Mouse (Mus musculus) MEL (cell line): ENCODE measurements around the gene Mybpc2. TPM values are rescaled to one million over a fixed set of nuclear protein-coding genes. Genes with fewer than 3 reads are reported as not detected.

Experiments
- DNase-seq: peaks from one replicate; pipeline ENCODE4 v3.0.0; 2011; ENCODE audit warnings: low read depth, low spot score
- H3K27ac ChIP-seq: 2 replicates; pipeline ENCODE4 v1.5.1; 2012; ENCODE audit warnings: low read depth, mild to moderate bottlenecking, control low read depth, low read length, moderate library complexity; ENCODE audit not compliant: control insufficient read depth
- H3K27me3 ChIP-seq, 2 experiments: fragments of 150-350 bp in 1 of 2; sonication (generic) in 1 of 2; 2 replicates each; pipeline ENCODE4 v1.6.1; 2012; ENCODE audit warnings: low read length in 2 of 2, mild to moderate bottlenecking in 2 of 2, improper control_type of control experiment in 1 of 2, moderate library complexity in 1 of 2; ENCODE audit not compliant: insufficient read depth in 2 of 2, control insufficient read depth in 1 of 2
- H3K36me3 ChIP-seq, 2 experiments: 2 replicates each; pipeline ENCODE4 v1.6.1; 2012 to 2014; ENCODE audit warnings: low read length in 2 of 2, improper control_type of control experiment in 1 of 2, inconsistent platforms in 1 of 2, mild to moderate bottlenecking in 1 of 2; ENCODE audit not compliant: insufficient read depth in 2 of 2, control insufficient read depth in 1 of 2
- H3K4me1 ChIP-seq, 2 experiments: fragments of 150-350 bp in 1 of 2; sonication (generic) in 1 of 2; 2 replicates each; pipeline ENCODE4 v1.6.1; 2012; ENCODE audit warnings: low read length in 2 of 2, improper control_type of control experiment in 1 of 2, mild to moderate bottlenecking in 1 of 2; ENCODE audit not compliant: insufficient read depth in 2 of 2, control insufficient read depth in 1 of 2
- H3K4me3 ChIP-seq, 2 experiments: fragments of 150-350 bp in 1 of 2; sonication (generic) in 1 of 2; 2 replicates each; pipeline ENCODE4 v1.5.1; 2012; ENCODE audit warnings: low read depth in 2 of 2, low read length in 2 of 2, mild to moderate bottlenecking in 2 of 2, moderate library complexity in 2 of 2, control low read depth in 1 of 2, improper control_type of control experiment in 1 of 2; ENCODE audit not compliant: control insufficient read depth in 1 of 2, insufficient read depth in 1 of 2
- H3K79me2 ChIP-seq: 2 replicates; pipeline ENCODE4 v1.6.1; 2012; ENCODE audit warnings: mild to moderate bottlenecking, low read length, moderate library complexity; ENCODE audit not compliant: control insufficient read depth, poor library complexity, insufficient read depth
- H3K9ac ChIP-seq: 2 replicates; pipeline ENCODE4 v1.6.1; 2012; ENCODE audit warnings: low read depth, mild to moderate bottlenecking, control low read depth, low read length, moderate library complexity; ENCODE audit not compliant: control insufficient read depth, poor library complexity, severe bottlenecking
- H3K9me3 ChIP-seq: fragments of 150-350 bp; sonication (generic); replicated peaks from 2 replicates; pipeline ENCODE4 v1.6.1; 2012; ENCODE audit warnings: mild to moderate bottlenecking, low read length, improper control_type of control experiment, moderate library complexity; ENCODE audit not compliant: insufficient read depth
- CHD1 ChIP-seq: IDR thresholded peaks from 2 replicates; pipeline ENCODE4 v1.6.1; 2012; ENCODE audit warnings: low read depth, mild to moderate bottlenecking, inconsistent platforms, low read length, improper control_type of control experiment
- CHD2 ChIP-seq: IDR thresholded peaks from 2 replicates; pipeline ENCODE4 v1.6.1; 2011; ENCODE audit warnings: low read length, improper control_type of control experiment
- CTCF ChIP-seq, 3 experiments: IDR thresholded peaks in 2 of 3; conservative IDR thresholded peaks in 1 of 3; 2 replicates each; pipeline ENCODE4 v1.5.1; 2011 to 2012; ENCODE audit warnings: low read length in 3 of 3, low read depth in 2 of 3, mild to moderate bottlenecking in 2 of 3, improper control_type of control experiment in 1 of 3, inconsistent platforms in 1 of 3, mixed read lengths in 1 of 3, moderate library complexity in 1 of 3; ENCODE audit not compliant: control insufficient read depth in 1 of 3, insufficient read depth in 1 of 3, poor library complexity in 1 of 3, severe bottlenecking in 1 of 3
- E2F4 ChIP-seq: IDR thresholded peaks from 2 replicates; pipeline ENCODE4 v1.6.1; 2011; ENCODE audit warnings: low read depth, low read length, improper control_type of control experiment, borderline replicate concordance
- ELF1 ChIP-seq: IDR thresholded peaks from 2 replicates; pipeline ENCODE4 v1.6.1; 2014; ENCODE audit warnings: low read depth, mild to moderate bottlenecking, inconsistent platforms, low read length, improper control_type of control experiment, moderate library complexity
- ETS1 ChIP-seq: IDR thresholded peaks from 2 replicates; pipeline ENCODE4 v1.6.1; 2012; ENCODE audit warnings: low read depth, mild to moderate bottlenecking, inconsistent platforms, low read length, improper control_type of control experiment, moderate library complexity
- GABPA ChIP-seq: IDR thresholded peaks from 2 replicates; pipeline ENCODE4 v1.6.1; 2012; ENCODE audit warnings: low read depth, mild to moderate bottlenecking, inconsistent platforms, low read length, improper control_type of control experiment, moderate library complexity
- HCFC1 ChIP-seq: IDR thresholded peaks from 2 replicates; pipeline ENCODE4 v1.6.1; 2012; ENCODE audit warnings: low read depth, mild to moderate bottlenecking, inconsistent platforms, low read length, improper control_type of control experiment, moderate library complexity
- JUND ChIP-seq: IDR thresholded peaks from 2 replicates; pipeline ENCODE4 v1.6.1; 2011; ENCODE audit warnings: low read depth, mild to moderate bottlenecking, improper control_type of control experiment, low read length
- KAT2A ChIP-seq: conservative IDR thresholded peaks from 2 replicates; pipeline ENCODE4 v1.6.1; 2012; ENCODE audit warnings: low read depth, low read length, improper control_type of control experiment, inconsistent platforms
- MAFK ChIP-seq: IDR thresholded peaks from 2 replicates; pipeline ENCODE4 v1.6.1; 2011; ENCODE audit warnings: low read depth, mild to moderate bottlenecking, low read length, improper control_type of control experiment, borderline replicate concordance
- MAX ChIP-seq: IDR thresholded peaks from 2 replicates; pipeline ENCODE4 v1.6.1; 2011; ENCODE audit warnings: low read length, improper control_type of control experiment
- MAZ ChIP-seq: IDR thresholded peaks from 2 replicates; pipeline ENCODE4 v1.6.1; 2012; ENCODE audit warnings: low read depth, mild to moderate bottlenecking, inconsistent platforms, low read length, improper control_type of control experiment
- MXI1 ChIP-seq: IDR thresholded peaks from 2 replicates; pipeline ENCODE4 v1.6.1; 2011; ENCODE audit warnings: mild to moderate bottlenecking, low read depth, low read length, improper control_type of control experiment
- MYC ChIP-seq: IDR thresholded peaks from 2 replicates; pipeline ENCODE4 v1.6.1; 2011; ENCODE audit warnings: low read depth, mild to moderate bottlenecking, low read length, improper control_type of control experiment, moderate library complexity
- NELFE ChIP-seq: IDR thresholded peaks from 2 replicates; pipeline ENCODE4 v1.6.1; 2011; ENCODE audit warnings: low read depth, low read length, improper control_type of control experiment
- POLR2A ChIP-seq, 2 experiments: IDR thresholded peaks; 2 replicates each; pipeline ENCODE4 v1.6.1; 2011 to 2012; ENCODE audit warnings: low read length in 2 of 2, mild to moderate bottlenecking in 2 of 2, control low read depth in 1 of 2, improper control_type of control experiment in 1 of 2, low read depth in 1 of 2, moderate library complexity in 1 of 2; ENCODE audit not compliant: control insufficient read depth in 1 of 2, insufficient read depth in 1 of 2, poor library complexity in 1 of 2
- POLR2AphosphoS2 ChIP-seq: IDR thresholded peaks from 2 replicates; pipeline ENCODE4 v1.6.1; 2011; ENCODE audit warnings: low read length, improper control_type of control experiment
- POLR2AphosphoS5 ChIP-seq: IDR thresholded peaks from 2 replicates; pipeline ENCODE4 v1.6.1; 2012; ENCODE audit warnings: low read depth, borderline replicate concordance, mild to moderate bottlenecking, inconsistent platforms, low read length, moderate library complexity, mixed read lengths
- RAD21 ChIP-seq: IDR thresholded peaks from 2 replicates; pipeline ENCODE4 v1.6.1; 2011; ENCODE audit warnings: mild to moderate bottlenecking, low read depth, low read length, improper control_type of control experiment
- RCOR1 ChIP-seq: IDR thresholded peaks from 2 replicates; pipeline ENCODE4 v1.6.1; 2012; ENCODE audit warnings: low read depth, mild to moderate bottlenecking, inconsistent platforms, low read length, improper control_type of control experiment
- SMC3 ChIP-seq: IDR thresholded peaks from 2 replicates; pipeline ENCODE4 v1.6.1; 2011; ENCODE audit warnings: low read depth, low read length, improper control_type of control experiment
- TAL1 ChIP-seq: IDR thresholded peaks from 2 replicates; pipeline ENCODE4 v1.6.1; 2012; ENCODE audit warnings: mild to moderate bottlenecking, inconsistent platforms, low read length, moderate library complexity, mixed read lengths
- TBP ChIP-seq: IDR thresholded peaks from 2 replicates; pipeline ENCODE4 v1.8.0; 2011; ENCODE audit warnings: low read depth, low read length, improper control_type of control experiment
- TCF12 ChIP-seq: IDR thresholded peaks from 2 replicates; pipeline ENCODE4 v1.6.1; 2014; ENCODE audit warnings: low read depth, mild to moderate bottlenecking, inconsistent platforms, low read length, improper control_type of control experiment, moderate library complexity
- UBTF ChIP-seq: IDR thresholded peaks from 2 replicates; pipeline ENCODE4 v1.6.1; 2012; ENCODE audit warnings: low read depth, mild to moderate bottlenecking, inconsistent platforms, low read length, improper control_type of control experiment, moderate library complexity, borderline replicate concordance; ENCODE audit not compliant: insufficient read depth
- USF2 ChIP-seq, 2 experiments: IDR thresholded peaks; 2 replicates each; pipeline ENCODE4 v1.6.1; 2011 to 2012; ENCODE audit warnings: improper control_type of control experiment in 2 of 2, low read length in 2 of 2, borderline replicate concordance in 1 of 2, inconsistent platforms in 1 of 2, low read depth in 1 of 2, mild to moderate bottlenecking in 1 of 2; ENCODE audit not compliant: insufficient read depth in 1 of 2
- ZKSCAN1 ChIP-seq: IDR thresholded peaks from 2 replicates; pipeline ENCODE4 v1.6.1; 2012; ENCODE audit warnings: low read depth, mild to moderate bottlenecking, inconsistent platforms, low read length, improper control_type of control experiment, moderate library complexity
- ZMIZ1 ChIP-seq: IDR thresholded peaks from 2 replicates; pipeline ENCODE4 v1.6.1; 2012; ENCODE audit warnings: low read depth, mild to moderate bottlenecking, inconsistent platforms, low read length, improper control_type of control experiment, moderate library complexity
- ZNF384 ChIP-seq: IDR thresholded peaks from 2 replicates; pipeline ENCODE4 v1.6.1; 2012; ENCODE audit warnings: low read depth, mild to moderate bottlenecking, inconsistent platforms, low read length, improper control_type of control experiment
- polyA plus RNA-seq, 2 experiments: library from polyadenylated mRNA; stranded (reverse) in 1 of 2; unstranded in 1 of 2; fragments of >175 nt in 1 of 2; fragments of >200 nt in 1 of 2; gene quantifications; 2 replicates each; pipeline versions ENCODE4 v1.2.1 to v1.2.4; 2012; ENCODE audit warnings: low replicate concordance in 2 of 2, low read depth in 1 of 2; ENCODE audit not compliant: insufficient read length in 2 of 2, insufficient read depth in 1 of 2, missing spikeins in 1 of 2
- total RNA-seq: library from RNA; depleted of rRNA; stranded (reverse); fragments of 300-350 nt; gene quantifications from 2 replicates; pipeline ENCODE4 v1.2.3, GENCODE M21; 2012

Mybpc2 gene
- total and polyA plus RNA-seq, 3 experiments = not detected

- H3K4me1 ChIP-seq = peaks cover 0 to 13% of the 10 kb centered on the region in 2 experiments; a peak in 2 of 4 replicates
- peak overlapping the region; percentile 58 to 76 for H3K4me3 ChIP-seq
- no peak overlapping the region for H3K27ac ChIP-seq
- H3K27me3 ChIP-seq = no peaks in the 10 kb centered on the region
- no peak for TF ChIP-seq HCFC1
- TF ChIP-seq TCF12 = no peak
- no peak for TF ChIP-seq RCOR1
- TF ChIP-seq ZNF384 = no peak
- no peak for TF ChIP-seq SMC3
- TF ChIP-seq ETS1 = no peak
- no peak for TF ChIP-seq TBP
- no peak for TF ChIP-seq CHD1
- no peak for TF ChIP-seq UBTF
- TF ChIP-seq GABPA = no peak
- no peak for TF ChIP-seq POLR2A (IDR thresholded peaks at IDR 0.05; ENCODE audit: control insufficient read depth in 1 of 2, insufficient read depth in 1 of 2, low read depth in 1 of 2, low read length in 2 of 2, poor library complexity in 1 of 2)
- TF ChIP-seq POLR2AphosphoS5 = no peak
- no peak for TF ChIP-seq MXI1
- TF ChIP-seq POLR2AphosphoS2 = no peak
- no peak for TF ChIP-seq TAL1
- no peak for TF ChIP-seq CHD2
- TF ChIP-seq, all 39 proteins: peak for 0
- H3K36me3 ChIP-seq = no peaks in the 10 kb centered on the region
- H3K79me2 ChIP-seq = peaks cover 3% of the 10 kb centered on the region
- H3K9ac ChIP-seq = peak overlapping the region; percentile 74
- no peaks in the 10 kb centered on the region for H3K9me3 ChIP-seq
- DNase-seq = peak; percentile 20
These were observed 55.7 kb downstream of the Mybpc2 start for GRCm38 (mm10) chr7:44468644-44469285.

- Histone ChIP-seq H3K36me3 (no peaks in the 10 kb centered on the region), H3K79me2 (peaks cover 3% of the 10 kb centered on the region), H3K27me3 (no peaks in the 10 kb centered on the region), H3K27ac (peak within 1 kb of the TSS; percentile 25; the same call in 1 of the 2 replicates), H3K9me3 (no peaks in the 10 kb centered on the region), H3K4me1 (peaks cover 0 to 13% of the 10 kb centered on the region in 2 experiments; a peak in 2 of 4 replicates), H3K4me3 (peak within 1 kb of the TSS; percentile 58 to 76), H3K9ac (peak within 1 kb of the TSS; percentile 74)
- DNase-seq = peak; percentile 99
- TF ChIP-seq CTCF (IDR thresholded peaks at IDR 0.05 in 2 of 3, conservative IDR thresholded peaks at IDR 0.05 in 1 of 3; ENCODE audit: control insufficient read depth in 1 of 3, insufficient read depth in 1 of 3, low read depth in 2 of 3, low read length in 3 of 3, poor library complexity in 1 of 3, severe bottlenecking in 1 of 3) (no peak), MAFK (no peak), RAD21 (no peak), MYC (peak; percentile 65; the same call in 1 of the 2 replicates), E2F4 (no peak), SMC3 (no peak), ELF1 (peak; percentile 99), JUND (no peak), ZNF384 (no peak), CHD1 (no peak), MAX (no peak; the same call in 1 of the 2 replicates), USF2 (IDR thresholded peaks at IDR 0.05; ENCODE audit: borderline replicate concordance in 1 of 2, insufficient read depth in 1 of 2, low read depth in 1 of 2, low read length in 2 of 2) (no peak), ZKSCAN1 (no peak), NELFE (peak; percentile 80), ZMIZ1 (0 out of 2 replicates have a peak, but pooled peaks have one; percentile 64), CHD2 (peak; percentile 97), KAT2A (peak; percentile 94), MAZ (peak; percentile 92)
These were observed 56.5 kb downstream of the Mybpc2 start, which contains the start of gene Josd2 for GRCm38 (mm10) chr7:44467811-44468411. Gene Josd2, plus strand, starts transcription at chr7:44467980.
